Mouse (Mus musculus) kidney, postnatal 4 days (tissue): Measurements from ENCODE around the gene Ldhc.
"Not testable (repeated sequence)": the region's sequence is repeated elsewhere in the genome, so short reads cannot be mapped to it uniquely, and the experiment has no call there.

ENCODE experiments used
- DNase-seq, 2 experiments: peaks; one replicate each; pipeline ENCODE4 v3.0.0; 2021; ENCODE audit warnings: mixed read lengths in 2 of 2

The Ldhc gene

GRCm38 (mm10) chr7:46860996-46861395, at the start of gene Ldhc:
Gene Ldhc (plus strand): TSS chr7:46861203.
- DNase-seq, result no peak

GRCm38 (mm10) chr7:46814012-46814411, 47.0 kb upstream of the Ldhc start:
- DNase-seq, result no peak

GRCm38 (mm10) chr7:46820876-46821632, 39.9 kb upstream of the Ldhc start:
- peak; percentile 47 to 64 for DNase-seq

GRCm38 (mm10) chr7:46827046-46827802, 33.8 kb upstream of the Ldhc start:
- peak in 1 of 2 experiments; percentile 33 for DNase-seq

- DNase-seq, result no peak
These were observed 33.2 kb upstream of the Ldhc start for GRCm38 (mm10) chr7:46827803-46828184.

- no peak for DNase-seq
These were observed 31.1 kb upstream of the Ldhc start for GRCm38 (mm10) chr7:46829911-46830310.

GRCm38 (mm10) chr7:46830799-46831590, 30.0 kb upstream of the Ldhc start:
- DNase-seq, result peak; percentile 53 to 68

DNA sequence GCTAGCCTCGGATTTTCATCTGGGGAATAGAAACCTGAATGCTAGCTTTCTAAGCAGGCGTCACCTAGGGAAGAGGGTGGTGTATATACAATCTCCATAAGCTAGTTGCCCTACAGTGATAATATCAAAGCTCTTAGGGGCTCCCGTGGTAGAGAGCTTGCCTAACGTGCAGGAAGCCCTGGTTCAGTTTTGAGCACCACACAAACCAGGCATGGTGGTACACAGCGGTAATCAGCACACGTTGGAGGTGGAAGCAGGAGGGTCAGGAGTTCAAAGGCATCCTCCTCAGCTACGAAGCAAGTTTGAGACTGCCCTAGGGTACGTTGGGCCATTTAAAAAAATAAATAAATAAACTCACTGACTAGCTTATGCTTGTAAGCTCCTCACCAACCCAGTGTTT, 29.3 kb upstream of the Ldhc start:
- DNase-seq, result no peak

GRCm38 (mm10) chr7:46832112-46832810, 28.7 kb upstream of the Ldhc start:
- DNase-seq, result not testable (repeated sequence)

DNA sequence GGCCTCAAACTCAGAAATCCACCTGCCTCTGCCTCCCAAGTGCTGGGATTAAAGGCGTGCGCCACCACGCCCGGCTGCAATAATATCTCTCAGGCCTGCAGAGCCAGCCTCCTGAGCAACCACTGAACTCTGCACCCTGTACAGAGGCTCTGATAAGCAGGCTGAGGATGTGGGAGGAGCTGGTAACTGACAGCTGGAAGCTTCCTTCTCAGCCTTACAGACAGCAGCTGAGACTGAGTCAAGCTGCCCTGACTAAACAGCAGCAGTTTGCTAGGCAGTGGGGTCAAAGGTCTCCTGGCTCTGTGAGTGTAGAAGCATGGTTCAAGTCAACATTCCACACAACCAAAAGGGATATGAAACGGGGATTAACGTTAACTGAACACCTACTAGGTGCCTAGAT, 27.7 kb upstream of the Ldhc start:
- peak; percentile 68 to 83 for DNase-seq

DNA sequence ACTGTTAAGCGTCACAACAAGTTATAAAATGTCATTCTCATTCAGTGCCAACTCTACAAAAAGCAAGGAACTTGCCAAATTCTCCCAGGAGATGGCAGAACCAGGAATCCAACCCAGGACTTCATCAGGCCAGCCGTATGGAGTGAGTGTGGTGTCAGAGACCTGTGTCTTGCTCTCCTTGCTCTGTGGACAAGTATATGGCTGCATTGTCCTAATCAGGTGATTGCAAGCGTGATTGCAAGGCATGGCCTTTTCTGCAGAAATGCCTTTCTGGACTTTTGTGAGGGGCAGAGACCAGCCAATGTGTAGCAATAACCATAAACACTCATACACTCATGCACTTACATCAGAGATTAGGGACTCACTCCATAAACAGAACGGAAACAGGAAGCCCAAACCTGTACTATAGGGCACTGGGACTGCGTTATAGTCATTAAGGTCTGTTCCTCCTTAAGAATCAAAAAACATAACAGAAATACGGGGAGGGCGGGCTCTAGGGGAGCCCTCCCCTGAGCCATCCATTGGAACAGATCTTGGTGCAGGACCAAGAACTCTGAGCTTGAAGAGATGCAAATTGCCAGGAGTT, 27.2 kb upstream of the Ldhc start:
- DNase-seq, result no peak

GRCm38 (mm10) chr7:46834994-46835610, 25.9 kb upstream of the Ldhc start:
- DNase-seq, result peak in 1 of 2 experiments; percentile 32

- DNase-seq, result no peak
These were observed 24.6 kb upstream of the Ldhc start for GRCm38 (mm10) chr7:46836357-46836756.

DNA sequence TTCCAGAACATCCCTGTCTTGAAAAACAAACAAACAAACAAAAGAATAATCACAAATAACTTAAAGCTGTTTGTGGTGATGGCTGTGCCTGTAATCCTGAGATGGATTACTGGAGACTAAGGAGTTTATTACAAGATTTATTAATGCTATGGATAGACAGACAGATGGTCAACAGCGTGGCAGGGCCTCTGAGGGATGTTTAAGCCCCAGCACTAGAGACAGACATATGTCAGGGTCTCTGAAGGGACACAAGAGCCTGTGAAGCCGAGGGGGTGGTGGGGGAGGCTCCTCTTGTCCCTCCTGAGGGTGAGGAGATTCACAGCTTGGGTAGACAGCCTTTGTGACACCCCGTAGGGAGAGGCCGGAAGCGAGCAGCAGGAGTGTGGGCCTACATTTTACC, 23.9 kb upstream of the Ldhc start:
- DNase-seq, result no peak

- DNase-seq, result peak; percentile 45 to 67
These were observed 22.8 kb upstream of the Ldhc start for GRCm38 (mm10) chr7:46838104-46838671.

- peak; percentile 70 to 81 for DNase-seq
These were observed 22.1 kb upstream of the Ldhc start for GRCm38 (mm10) chr7:46838891-46839302.

DNA sequence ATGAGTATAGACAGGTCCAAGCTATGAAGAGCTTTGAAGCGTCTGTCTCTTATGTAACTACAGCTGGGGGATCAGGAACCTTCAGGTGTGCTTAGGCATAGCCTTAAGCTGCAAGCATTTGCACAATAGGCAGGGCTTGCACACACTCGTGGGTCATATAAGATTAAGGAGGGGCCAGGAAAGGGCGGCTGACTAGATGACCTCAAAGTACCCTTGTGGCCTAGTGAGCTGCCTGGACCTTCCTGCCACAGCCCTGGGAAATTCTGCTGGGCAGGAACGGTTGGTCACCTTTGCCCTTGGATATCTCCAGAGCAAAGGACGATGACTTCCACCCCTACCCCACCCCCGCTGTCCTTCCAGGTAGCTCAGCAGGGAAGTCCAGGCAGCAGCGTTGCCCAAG, 21.6 kb upstream of the Ldhc start:
- DNase-seq, result peak; percentile 29 to 52

DNA sequence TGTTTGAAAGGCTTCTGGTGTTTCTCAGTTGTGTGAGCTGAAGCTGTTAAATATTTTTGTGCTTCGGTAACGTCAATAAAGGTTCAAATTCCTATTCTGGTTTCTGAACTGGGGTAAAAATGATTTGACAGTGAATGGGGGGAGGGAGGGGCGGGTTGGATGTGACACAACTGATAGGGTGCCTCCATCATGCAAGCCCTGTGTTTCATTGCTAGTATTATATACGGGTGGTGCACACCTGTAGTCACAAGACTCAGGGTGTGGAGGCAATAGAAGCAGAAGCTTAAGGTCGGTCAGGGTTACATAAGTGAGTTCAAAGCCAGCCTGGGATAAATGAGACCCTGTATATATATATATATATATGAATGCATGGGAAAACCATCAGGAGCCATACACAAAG, 21.1 kb upstream of the Ldhc start:
- DNase-seq, result no peak

DNA sequence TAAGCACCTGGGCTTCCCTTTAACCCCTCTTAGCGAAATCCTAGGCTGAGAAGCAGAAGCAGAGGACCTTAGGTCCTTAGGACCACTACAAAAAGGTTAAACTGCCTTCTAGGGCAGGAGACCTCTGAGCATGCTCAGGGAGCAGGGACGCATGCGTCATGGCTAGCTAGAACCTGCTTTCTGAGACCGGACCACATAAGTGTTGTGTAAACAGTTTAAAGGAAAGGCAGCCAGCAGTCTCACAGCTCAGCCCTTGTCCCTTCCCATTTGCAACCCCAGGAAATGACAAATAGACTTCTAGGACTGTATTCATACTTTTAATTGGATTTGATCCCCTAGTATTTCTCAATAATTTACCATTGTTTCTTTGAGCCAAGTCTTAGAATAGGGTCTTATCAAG, 20.7 kb upstream of the Ldhc start:
- DNase-seq, result no peak

GRCm38 (mm10) chr7:46840787-46841525, 20.0 kb upstream of the Ldhc start, which contains the start of gene Ldha:
Gene Ldha (plus strand): TSS chr7:46841475.
- DNase-seq, result no peak

- no peak for DNase-seq
These were observed 18.7 kb upstream of the Ldhc start for GRCm38 (mm10) chr7:46842278-46842677.
